Mouse (Mus musculus): ENCODE data around the gene Vasp.

Gene Vasp

GRCm38 (mm10) chr7:19210010-19210409 lies 61.6 kb downstream of the Vasp start:
- no peak for DNase-seq (ENCODE audit: low spot score)

- no peak for DNase-seq (ENCODE audit: low spot score)
Measured at GRCm38 (mm10) chr7:19209494-19209893, 62.1 kb downstream of the Vasp start.

- no peak for DNase-seq (ENCODE audit: low spot score)
Measured at GRCm38 (mm10) chr7:19208944-19209472, 62.6 kb downstream of the Vasp start.

GRCm38 (mm10) chr7:19208201-19208910 lies 63.3 kb downstream of the Vasp start:
- no peak for DNase-seq (ENCODE audit: low spot score)

Data from c-Kit-positive CD71-positive TER-119-positive erythroid progenitor cells, embryonic 14.5 days (primary cell).